In the genomic region with DNA sequence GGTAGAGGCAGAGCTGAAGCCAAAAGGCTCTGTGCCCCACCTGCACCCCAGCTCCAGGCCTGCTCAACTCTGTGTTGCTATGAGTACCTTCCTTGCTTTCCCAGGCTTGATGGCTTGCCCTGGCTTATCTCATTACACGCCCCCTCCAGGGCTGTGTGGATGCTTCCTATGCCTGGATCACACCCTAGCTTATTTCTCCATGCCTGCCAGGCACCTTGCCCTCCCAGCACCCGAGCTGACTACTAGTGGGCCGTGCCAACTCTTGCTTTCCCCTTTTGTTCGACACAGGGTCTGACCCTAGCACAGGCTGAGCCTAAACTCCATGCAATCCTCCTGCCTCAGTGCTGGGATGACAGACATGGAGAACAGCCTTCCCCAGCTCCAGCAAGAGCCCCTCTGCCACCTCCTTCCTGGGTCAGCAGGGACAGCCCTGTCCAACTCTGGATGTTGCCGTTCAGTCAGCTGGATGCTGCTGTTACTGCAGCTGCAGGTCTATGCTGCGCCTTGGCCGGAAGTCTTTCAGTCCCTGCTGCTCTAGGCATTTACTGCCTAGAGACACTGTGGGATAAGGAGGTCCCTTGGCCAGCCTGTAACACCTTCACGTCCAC, we compare ENCODE assay signal across 12 mouse cellular contexts. TPM values are rescaled to one million over a fixed set of nuclear protein-coding genes. Genes with fewer than 3 reads are reported as not detected.
DNase-seq lines count a peak whose midpoint lies in the region; ATAC-seq lines count a peak whose summit lies in the region.
"Had no signal": no experiment of that assay in that cellular context is flagged by ENCODE, and none has a peak within 500 bp of the region (broad histone marks: within the 10 kb centered on the region; RNA-seq: fewer than 3 reads in every experiment).

No protein-coding gene starts in this region.

- DNase-seq in cerebellum, adult 9-11 months, result peak; percentile 71
- no peak for DNase-seq in cerebellum, adult 8-10 months
- DNase-seq in MN1 (ENCODE audit: low spot score) (peak; percentile 47), adipocyte (ENCODE audit: low spot score) (no peak)
- no peak for DNase-seq in kidney, postnatal 14 days
- no peak for DNase-seq in lung, postnatal 14 days
- DNase-seq: gastrocnemius, postnatal 10 days; heart, postnatal 14 days had no signal

- peak overlapping the region; percentile 30 for H3K9ac ChIP-seq in forebrain, embryonic 16.5 days (replicated peaks; ENCODE audit: low read depth, low read length)
- H3K9ac ChIP-seq in midbrain, embryonic 13.5 days (replicated peaks), result peak overlapping the region; percentile 99
- H3K9ac ChIP-seq: limb, embryonic 15.5 days had no signal

- H3K9me3 ChIP-seq in forebrain, embryonic 16.5 days (ENCODE audit: control insufficient read depth, low read length), result no peaks in the 10 kb centered on the region
- H3K9me3 ChIP-seq in midbrain, embryonic 13.5 days, result no peaks in the 10 kb centered on the region
- H3K9me3 ChIP-seq: limb, embryonic 15.5 days had no signal

- H3K4me3 ChIP-seq in forebrain, embryonic 16.5 days (replicated peaks; ENCODE audit: low read length), result no peak overlapping the region
- peak overlapping the region; percentile 54; the same call in 1 of the 2 replicates for H3K4me3 ChIP-seq in midbrain, embryonic 13.5 days (replicated peaks)

- peak overlapping the region; percentile 24; the same call in 1 of the 2 replicates for H3K4me2 ChIP-seq in forebrain, embryonic 16.5 days (ENCODE audit: low read length)
- H3K4me2 ChIP-seq in midbrain, embryonic 13.5 days (replicated peaks), result peak overlapping the region; percentile 99
- H3K4me2 ChIP-seq: limb, embryonic 15.5 days had no signal

- H3K4me1 ChIP-seq in forebrain, embryonic 16.5 days (replicated peaks; ENCODE audit: control insufficient read depth, insufficient read depth, low read length), result peaks cover 68% of the 10 kb centered on the region
- H3K4me1 ChIP-seq in midbrain, embryonic 13.5 days (replicated peaks), result peaks cover 87% of the 10 kb centered on the region

- no peaks in the 10 kb centered on the region for H3K27me3 ChIP-seq in forebrain, embryonic 16.5 days (replicated peaks; ENCODE audit: control insufficient read depth, insufficient read depth, low read length)
- no peaks in the 10 kb centered on the region for H3K27me3 ChIP-seq in midbrain, embryonic 13.5 days

- 74% methylated on average over 8 of the region's 8 CpGs for WGBS in forebrain, embryonic 16.5 days
- WGBS in midbrain, embryonic 13.5 days, result 66% methylated on average over 8 of the region's 8 CpGs

- no peak for ATAC-seq in forebrain, embryonic 16.5 days
- ATAC-seq in midbrain, embryonic 13.5 days, result no peak
- ATAC-seq: lung, postnatal 0 days had no signal

- peaks cover 14% of the 10 kb centered on the region for H3K36me3 ChIP-seq in forebrain, embryonic 16.5 days (ENCODE audit: control insufficient read depth, insufficient read depth)
- H3K36me3 ChIP-seq in midbrain, embryonic 13.5 days, result peaks cover 31% of the 10 kb centered on the region

- H3K27ac ChIP-seq in forebrain, embryonic 16.5 days (ENCODE audit: low read length), result no peak overlapping the region
- peak overlapping the region; percentile 99 for H3K27ac ChIP-seq in midbrain, embryonic 13.5 days
- H3K27ac ChIP-seq: limb, embryonic 15.5 days had no signal

RNA-seq across cellular contexts. Expression of gene Apc2, which starts 1.9 kb away (rescaled TPM):
- polyA plus RNA-seq in forebrain, embryonic 16.5 days (2015; fragmentation: Nextera tagmentation; extraction: Ambion mirVana), result 222 and 234 TPM in 2 replicates
- 182 and 209 TPM in 2 replicates for polyA plus RNA-seq in midbrain, embryonic 13.5 days (2015; fragmentation: Nextera tagmentation; extraction: Ambion mirVana)

RNA-seq across cellular contexts. Expression of gene Rps15, which starts 5.4 kb away (rescaled TPM):
- polyA plus RNA-seq in forebrain, embryonic 16.5 days (2015; fragmentation: Nextera tagmentation; extraction: Ambion mirVana), result 531 and 538 TPM in 2 replicates
- polyA plus RNA-seq in midbrain, embryonic 13.5 days (2015; fragmentation: Nextera tagmentation; extraction: Ambion mirVana), result 631 and 653 TPM in 2 replicates

RNA-seq across cellular contexts. Expression of gene 2310011J03Rik, which starts 22.7 kb away (rescaled TPM):
- polyA plus RNA-seq in forebrain, embryonic 16.5 days (2015; fragmentation: Nextera tagmentation; extraction: Ambion mirVana), result 32.5 and 34.2 TPM in 2 replicates
- polyA plus RNA-seq in midbrain, embryonic 13.5 days (2015; fragmentation: Nextera tagmentation; extraction: Ambion mirVana), result 27.8 and 33.4 TPM in 2 replicates

RNA-seq across cellular contexts. Expression of gene Pcsk4, which starts 31.7 kb away (rescaled TPM):
- 3.1 and 3.9 TPM in 2 replicates for polyA plus RNA-seq in forebrain, embryonic 16.5 days (2015; fragmentation: Nextera tagmentation; extraction: Ambion mirVana)
- 1.9 and 2.1 TPM in 2 replicates for polyA plus RNA-seq in midbrain, embryonic 13.5 days (2015; fragmentation: Nextera tagmentation; extraction: Ambion mirVana)

RNA-seq across cellular contexts. Expression of gene Reep6, which starts 32.1 kb away (rescaled TPM):
- polyA plus RNA-seq in forebrain, embryonic 16.5 days (2015; fragmentation: Nextera tagmentation; extraction: Ambion mirVana), result 2.2 and 3.2 TPM in 2 replicates
- 3.0 and 3.1 TPM in 2 replicates for polyA plus RNA-seq in midbrain, embryonic 13.5 days (2015; fragmentation: Nextera tagmentation; extraction: Ambion mirVana)

Comparison
In these comparisons a context has a peak if more than half of its experiments do, and no peak if none do; other contexts are left out.
1. DNase-seq: peak in cerebellum, adult 9-11 months (single experiment) and MN1 (single experiment); none in cerebellum, adult 8-10 months (single experiment), kidney, postnatal 14 days (single experiment), adipocyte (single experiment) and lung, postnatal 14 days (single experiment).